Mouse (Mus musculus): Measurements from ENCODE around the gene Slc35e1. TPM values are rescaled to one million over a fixed set of nuclear protein-coding genes. Genes with fewer than 3 reads are reported as not detected.

Slc35e1 gene
- polyA plus RNA-seq, 1 experiment from 2014 or later, result 3.5 TPM

GRCm38 (mm10) chr8:72438248-72439015, 54.0 kb downstream of the Slc35e1 start:
- WGBS (ENCODE audit: insufficient replicate concordance), result 57% methylated on average over 8 of the region's 8 CpGs
- Histone ChIP-seq H3K4me2 (ENCODE audit: low read depth, low read length) (no peak overlapping the region), H3K9me3 (replicated peaks; ENCODE audit: control insufficient read depth, low read length) (no peaks in the 10 kb centered on the region), H3K4me1 (ENCODE audit: control insufficient read depth, low read depth, low read length) (peaks cover 7% of the 10 kb centered on the region), H3K36me3 (ENCODE audit: control insufficient read depth, insufficient read depth) (no peaks in the 10 kb centered on the region), H3K4me3 (ENCODE audit: low read depth, low read length) (no peak overlapping the region), H3K9ac (ENCODE audit: low read depth, low read length) (no peak overlapping the region), H3K27me3 (ENCODE audit: control insufficient read depth, insufficient read depth, low read depth, low read length) (no peaks in the 10 kb centered on the region), H3K27ac (ENCODE audit: low read length) (no peak overlapping the region)
- ATAC-seq (ENCODE audit: low read depth), result no peak

GRCm38 (mm10) chr8:72434952-72435351, 57.5 kb downstream of the Slc35e1 start:
- no peak overlapping the region for H3K4me2 ChIP-seq (ENCODE audit: low read depth, low read length)
- H3K4me1 ChIP-seq (ENCODE audit: control insufficient read depth, low read depth, low read length), result peaks cover 3% of the 10 kb centered on the region; the same call in 1 of the 2 replicates
- H3K9ac ChIP-seq (ENCODE audit: low read depth, low read length), result no peak overlapping the region
- peak; percentile 32; the same call in 1 of the 2 replicates for ATAC-seq (ENCODE audit: low read depth)
- no peak overlapping the region for H3K4me3 ChIP-seq (ENCODE audit: low read depth, low read length)
- no peak overlapping the region for H3K27ac ChIP-seq (ENCODE audit: low read length)
- 16% methylated on average over 2 of the region's 2 CpGs for WGBS (ENCODE audit: insufficient replicate concordance)
- no peaks in the 10 kb centered on the region for H3K9me3 ChIP-seq (replicated peaks; ENCODE audit: control insufficient read depth, low read length)
- H3K27me3 ChIP-seq (ENCODE audit: control insufficient read depth, insufficient read depth, low read depth, low read length), result no peaks in the 10 kb centered on the region
- H3K36me3 ChIP-seq (ENCODE audit: control insufficient read depth, insufficient read depth), result no peaks in the 10 kb centered on the region

Small RNA genes lying within 50 kb of the gene (microRNA-seq; reads per million reads assigned to microRNA genes)
- gene Gm28019 (not detected), gene Mir7068 (1.5 reads per million)

Other genes starting within 250 kb of the Slc35e1 start
- 5.8 and 6.0 TPM in 2 replicates for gene Gm10282, start 187.4 kb downstream of the Slc35e1 start, polyA plus RNA-seq (2015; fragmentation: Nextera tagmentation; extraction: Ambion mirVana)
- 1.8 and 2.0 TPM in 2 replicates for gene Klf2, start 173.6 kb downstream of the Slc35e1 start, polyA plus RNA-seq (2015; fragmentation: Nextera tagmentation; extraction: Ambion mirVana)
- 19.2 and 20.0 TPM in 2 replicates for gene Eps15l1, start 71.2 kb downstream of the Slc35e1 start, polyA plus RNA-seq (2015; fragmentation: Nextera tagmentation; extraction: Ambion mirVana)
- gene Calr3, start 48.7 kb downstream of the Slc35e1 start, polyA plus RNA-seq (2015; fragmentation: Nextera tagmentation; extraction: Ambion mirVana), result 0.54 and 0.74 TPM in 2 replicates
- 3.4 and 3.5 TPM in 2 replicates for gene 1700030K09Rik, start 48.7 kb downstream of the Slc35e1 start, polyA plus RNA-seq (2015; fragmentation: Nextera tagmentation; extraction: Ambion mirVana)
- 16.2 and 23.1 TPM in 2 replicates for gene Cherp, start 17.4 kb downstream of the Slc35e1 start, polyA plus RNA-seq (2015; fragmentation: Nextera tagmentation; extraction: Ambion mirVana)
- 6.2 and 6.3 TPM in 2 replicates for gene Med26, start 55.7 kb upstream of the Slc35e1 start, polyA plus RNA-seq (2015; fragmentation: Nextera tagmentation; extraction: Ambion mirVana)
- 40.1 and 40.8 TPM in 2 replicates for gene Smim7, start 78.5 kb upstream of the Slc35e1 start, polyA plus RNA-seq (2015; fragmentation: Nextera tagmentation; extraction: Ambion mirVana)
- 2.6 and 4.5 TPM in 2 replicates for gene Tmem38a, start 79.4 kb upstream of the Slc35e1 start, polyA plus RNA-seq (2015; fragmentation: Nextera tagmentation; extraction: Ambion mirVana)
- gene Nwd1, start 154.1 kb upstream of the Slc35e1 start, polyA plus RNA-seq (2015; fragmentation: Nextera tagmentation; extraction: Ambion mirVana), result 0.05 TPM in 1 of 2 replicates, not detected in the other
- 62.1 and 63.1 TPM in 2 replicates for gene Sin3b, start 230.7 kb upstream of the Slc35e1 start, polyA plus RNA-seq (2015; fragmentation: Nextera tagmentation; extraction: Ambion mirVana)

Measured in liver, embryonic 16.5 days (tissue).